Mouse (Mus musculus): ENCODE measurements around the gene Sult2b1.

DNA sequence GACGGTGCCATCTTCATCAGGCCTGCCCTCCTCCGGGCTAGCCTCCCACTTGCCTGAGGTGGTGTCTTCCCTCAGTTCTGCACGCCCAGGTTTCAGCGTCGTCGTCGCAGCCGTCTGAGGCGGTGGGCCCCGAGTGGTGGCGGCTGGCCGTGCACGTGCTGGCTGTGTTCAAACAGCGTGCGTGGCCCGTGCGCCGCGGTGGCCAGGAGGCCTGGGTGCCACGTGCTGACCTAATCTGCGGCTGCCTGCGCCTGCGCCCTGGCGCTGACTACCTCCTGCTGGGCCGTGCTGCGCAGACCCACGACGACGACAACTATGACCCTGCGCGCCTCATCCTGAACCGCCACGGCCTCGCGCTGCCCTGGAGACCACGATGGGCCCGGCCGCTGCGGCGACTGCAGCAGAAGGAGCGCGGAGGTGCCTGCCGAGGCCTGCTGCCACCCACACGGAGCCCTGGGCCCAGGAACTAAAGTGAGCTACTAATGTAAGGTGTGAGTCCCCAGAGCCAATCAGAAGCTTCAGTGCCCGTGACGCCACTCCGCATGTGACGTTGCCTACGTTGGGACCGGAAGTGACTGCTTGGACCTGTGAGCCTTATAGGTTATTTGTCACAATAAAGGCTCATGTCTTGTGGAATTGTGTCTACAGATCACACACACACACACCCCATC is 90.4 kb downstream of the Sult2b1 start, which contains the start of gene Sec1:
- TF ChIP-seq GATA1 (IDR thresholded peaks at IDR 0.05; ENCODE audit: low read length) (no peak), TAL1 (IDR thresholded peaks at IDR 0.05; ENCODE audit: low read length) (no peak)
